In the genomic region with DNA sequence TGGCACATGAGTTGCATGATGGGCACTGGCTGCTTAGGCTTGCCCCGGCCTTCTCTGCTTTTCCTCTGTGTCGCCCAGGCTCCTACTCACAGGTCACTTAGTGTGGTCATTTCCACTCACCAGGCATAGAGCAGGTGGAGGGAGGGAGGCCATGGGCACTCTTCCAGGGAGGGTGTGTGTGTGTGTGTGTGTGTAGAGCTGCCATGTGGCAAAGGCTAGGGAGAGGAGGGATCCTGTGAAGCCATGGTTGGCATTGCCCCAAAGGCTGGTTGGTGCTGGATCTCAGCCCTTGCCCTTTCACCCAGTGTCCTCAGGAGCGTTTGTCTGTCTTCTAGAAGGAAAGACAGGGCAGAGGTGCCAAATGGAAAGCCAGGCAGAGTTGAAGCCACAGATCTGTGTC, we compare ENCODE assay signal across 8 mouse cellular contexts. TPM values are rescaled to one million over a fixed set of nuclear protein-coding genes. Genes with fewer than 3 reads are reported as not detected.
DNase-seq lines count a peak whose midpoint lies in the region; ATAC-seq and TF ChIP-seq lines count a peak whose summit lies in the region.
"Had no signal": no experiment of that assay in that cellular context is flagged by ENCODE, and none has a peak within 500 bp of the region (broad histone marks: within the 10 kb centered on the region; RNA-seq: fewer than 3 reads in every experiment).

No protein-coding gene starts in this region.

- no peak for TF ChIP-seq CTCF in spleen, adult 2 months (IDR thresholded peaks at IDR 0.05; ENCODE audit: extremely low read depth, insufficient read depth, insufficient read length, insufficient replicate concordance)

- H3K4me1 ChIP-seq in spleen, adult 2 months (ENCODE audit: control insufficient read depth, insufficient read depth, insufficient read length): peaks cover 19% of the 10 kb centered on the region; the same call in 1 of the 2 replicates
- peaks cover 45% of the 10 kb centered on the region for H3K4me1 ChIP-seq in kidney, embryonic 15.5 days

- no peaks in the 10 kb centered on the region for H3K36me3 ChIP-seq in spleen, adult 2 months (ENCODE audit: control insufficient read depth, insufficient read depth, low read length)
- no peaks in the 10 kb centered on the region for H3K36me3 ChIP-seq in kidney, embryonic 15.5 days

- TF ChIP-seq POLR2A in spleen, adult 2 months (IDR thresholded peaks at IDR 0.05; ENCODE audit: low read depth, low read length): no peak

- H3K27me3 ChIP-seq in spleen, adult 2 months (ENCODE audit: control insufficient read depth, insufficient read depth, low read length): no peaks in the 10 kb centered on the region
- no peaks in the 10 kb centered on the region for H3K27me3 ChIP-seq in kidney, embryonic 15.5 days

- no peak overlapping the region for H3K4me2 ChIP-seq in kidney, embryonic 15.5 days

- no peak for ATAC-seq in kidney, embryonic 15.5 days (replicated peaks; ENCODE audit: low FRiP score)

- no peak for DNase-seq in spleen, adult 2 months (ENCODE audit: low read depth in 1 of 2, low spot score in 2 of 2)
- no peak for DNase-seq in spleen, postnatal 36 days (ENCODE audit: low spot score in 2 of 2)
- peak; percentile 85 to 91 for DNase-seq in cerebellum, postnatal 25 days
- peak; percentile 92 for DNase-seq in skeletal muscle tissue, adult 2 months (ENCODE audit: low read depth, low spot score)
- DNase-seq in right cerebral cortex, postnatal 14 days: no peak
- no peak for DNase-seq in spleen, postnatal 14 days (ENCODE audit: low spot score in 2 of 2)

- H3K9me3 ChIP-seq in kidney, embryonic 15.5 days (replicated peaks): no peaks in the 10 kb centered on the region

- H3K27ac ChIP-seq in spleen, adult 2 months (ENCODE audit: insufficient read depth, low read length): peak overlapping the region; percentile 11; the same call in 1 of the 2 replicates
- H3K27ac ChIP-seq in kidney, embryonic 15.5 days: peak overlapping the region; percentile 28
- H3K27ac ChIP-seq: kidney, postnatal 0 days had no signal

- no peak overlapping the region for H3K9ac ChIP-seq in kidney, embryonic 15.5 days

- 85% methylated on average over 3 of the region's 3 CpGs for WGBS in spleen, adult 2 months
- 78% methylated on average over 3 of the region's 3 CpGs for WGBS in kidney, embryonic 15.5 days

- no peak overlapping the region for H3K4me3 ChIP-seq in spleen, adult 2 months (ENCODE audit: extremely low read depth, insufficient read depth, insufficient read length)
- no peak overlapping the region for H3K4me3 ChIP-seq in kidney, embryonic 15.5 days (replicated peaks)

RNA-seq across cellular contexts. Expression of gene Mgll, which starts 7.8 kb away (rescaled TPM):
- polyA plus RNA-seq in spleen, adult 2 months (2012; rRNA removed): 43.1 and 44.9 TPM in 2 replicates
- 38.6 and 39.0 TPM in 2 replicates for polyA plus RNA-seq in kidney, embryonic 15.5 days (2015; fragmentation: Nextera tagmentation; extraction: Ambion mirVana)

Comparison
In these comparisons a context has a peak if more than half of its experiments do, and no peak if none do; other contexts are left out.
1. DNase-seq: peak in cerebellum, postnatal 25 days (2 of 2) and skeletal muscle tissue, adult 2 months (single experiment); none in spleen, adult 2 months (0 of 2), spleen, postnatal 36 days (0 of 2), right cerebral cortex, postnatal 14 days (single experiment) and spleen, postnatal 14 days (0 of 2).